Mouse (Mus musculus): ENCODE data around the gene Hoxa4. TPM values are rescaled to one million over a fixed set of nuclear protein-coding genes. Genes with fewer than 3 reads are reported as not detected.

Hoxa4 gene
- polyA plus RNA-seq, 2 experiments, result 0.14 to 0.26 TPM

- DNase-seq (ENCODE audit: low read depth in 3 of 3, low spot score in 3 of 3) (no peak), ATAC-seq (ENCODE audit: insufficient read depth) (no peak)
- Histone ChIP-seq H3K4me2 (ENCODE audit: low read depth) (peak overlapping the region; percentile 69), H3K4me3 (ENCODE audit: insufficient read depth in 1 of 2, low read depth in 2 of 2, low read length in 2 of 2) (peak overlapping the region; percentile 49 to 51; a peak in 3 of 4 replicates), H3K27ac (no peak overlapping the region), H3K9ac (replicated peaks) (no peak overlapping the region), H3K27me3 (ENCODE audit: control insufficient read depth, insufficient read depth, low read length) (peaks cover 100% of the 10 kb centered on the region), H3K36me3 (replicated peaks; ENCODE audit: control insufficient read depth, insufficient read depth, low read depth) (no peaks in the 10 kb centered on the region), H3K4me1 (replicated peaks; ENCODE audit: control insufficient read depth in 2 of 2, insufficient read depth in 2 of 2, low read length in 1 of 2) (no peaks in the 10 kb centered on the region), H3K9me3 (ENCODE audit: control insufficient read depth, low read length) (no peaks in the 10 kb centered on the region)
- no peak for TF ChIP-seq CTCF (IDR thresholded peaks at IDR 0.05; ENCODE audit: low read depth)
- TF ChIP-seq EP300 (IDR thresholded peaks at IDR 0.05; ENCODE audit: low read depth), result no peak
- WGBS (ENCODE audit: insufficient replicate concordance), result 7% methylated on average over 12 of the region's 12 CpGs
Measured at GRCm38 (mm10) chr6:52220865-52221310, 29.3 kb upstream of the Hoxa4 start.

GRCm38 (mm10) chr6:52220003-52220864, 28.7 kb upstream of the Hoxa4 start:
- ATAC-seq (ENCODE audit: insufficient read depth), result no peak
- no peaks in the 10 kb centered on the region for H3K9me3 ChIP-seq (ENCODE audit: control insufficient read depth, low read length)
- H3K4me3 ChIP-seq (ENCODE audit: insufficient read depth in 1 of 2, low read depth in 2 of 2, low read length in 2 of 2), result no peak overlapping the region
- H3K36me3 ChIP-seq (replicated peaks; ENCODE audit: control insufficient read depth, insufficient read depth, low read depth), result no peaks in the 10 kb centered on the region
- H3K4me1 ChIP-seq (replicated peaks; ENCODE audit: control insufficient read depth in 2 of 2, insufficient read depth in 2 of 2, low read length in 1 of 2), result no peaks in the 10 kb centered on the region
- no peak overlapping the region for H3K27ac ChIP-seq
- peaks cover 100% of the 10 kb centered on the region for H3K27me3 ChIP-seq (ENCODE audit: control insufficient read depth, insufficient read depth, low read length)
- no peak overlapping the region for H3K4me2 ChIP-seq (ENCODE audit: low read depth)
- TF ChIP-seq EP300 (IDR thresholded peaks at IDR 0.05; ENCODE audit: low read depth), result no peak
- no peak for TF ChIP-seq CTCF (IDR thresholded peaks at IDR 0.05; ENCODE audit: low read depth)
- DNase-seq (ENCODE audit: low read depth in 3 of 3, low spot score in 3 of 3), result no peak
- 27% methylated on average over 32 of the region's 32 CpGs for WGBS (ENCODE audit: insufficient replicate concordance)
- H3K9ac ChIP-seq (replicated peaks), result no peak overlapping the region

- no peak for DNase-seq (ENCODE audit: low read depth in 3 of 3, low spot score in 3 of 3)
- Histone ChIP-seq H3K4me1 (replicated peaks; ENCODE audit: control insufficient read depth in 2 of 2, insufficient read depth in 2 of 2, low read length in 1 of 2) (no peaks in the 10 kb centered on the region), H3K9me3 (ENCODE audit: control insufficient read depth, low read length) (no peaks in the 10 kb centered on the region), H3K27me3 (ENCODE audit: control insufficient read depth, insufficient read depth, low read length) (peaks cover 100% of the 10 kb centered on the region), H3K4me3 (ENCODE audit: insufficient read depth in 1 of 2, low read depth in 2 of 2, low read length in 2 of 2) (no peak overlapping the region), H3K4me2 (ENCODE audit: low read depth) (no peak overlapping the region), H3K9ac (replicated peaks) (no peak overlapping the region), H3K27ac (no peak overlapping the region), H3K36me3 (replicated peaks; ENCODE audit: control insufficient read depth, insufficient read depth, low read depth) (no peaks in the 10 kb centered on the region)
- no peak for ATAC-seq (ENCODE audit: insufficient read depth)
- TF ChIP-seq CTCF (IDR thresholded peaks at IDR 0.05; ENCODE audit: low read depth) (no peak), EP300 (IDR thresholded peaks at IDR 0.05; ENCODE audit: low read depth) (no peak)
- 39% methylated on average over 9 of the region's 9 CpGs for WGBS (ENCODE audit: insufficient replicate concordance)
Measured at GRCm38 (mm10) chr6:52219234-52219942, 27.8 kb upstream of the Hoxa4 start.

- H3K36me3 ChIP-seq (replicated peaks; ENCODE audit: control insufficient read depth, insufficient read depth, low read depth), result no peaks in the 10 kb centered on the region
- DNase-seq (ENCODE audit: low read depth in 3 of 3, low spot score in 3 of 3), result no peak
- peaks cover 100% of the 10 kb centered on the region for H3K27me3 ChIP-seq (ENCODE audit: control insufficient read depth, insufficient read depth, low read length)
- H3K9me3 ChIP-seq (ENCODE audit: control insufficient read depth, low read length), result no peaks in the 10 kb centered on the region
- no peak overlapping the region for H3K4me3 ChIP-seq (ENCODE audit: insufficient read depth in 1 of 2, low read depth in 2 of 2, low read length in 2 of 2)
- 29% methylated on average over 14 of the region's 14 CpGs for WGBS (ENCODE audit: insufficient replicate concordance)
- no peaks in the 10 kb centered on the region for H3K4me1 ChIP-seq (replicated peaks; ENCODE audit: control insufficient read depth in 2 of 2, insufficient read depth in 2 of 2, low read length in 1 of 2)
- no peak overlapping the region for H3K27ac ChIP-seq
- H3K9ac ChIP-seq (replicated peaks), result no peak overlapping the region
- H3K4me2 ChIP-seq (ENCODE audit: low read depth), result no peak overlapping the region
- no peak for ATAC-seq (ENCODE audit: insufficient read depth)
- TF ChIP-seq EP300 (IDR thresholded peaks at IDR 0.05; ENCODE audit: low read depth) (no peak), CTCF (IDR thresholded peaks at IDR 0.05; ENCODE audit: low read depth) (no peak)
Measured at GRCm38 (mm10) chr6:52218643-52219215, 27.2 kb upstream of the Hoxa4 start.
